Mouse (Mus musculus): ENCODE results near the gene Hoxa3. TPM values are rescaled to one million over a fixed set of nuclear protein-coding genes. Genes with fewer than 3 reads are reported as not detected.

Gene Hoxa3
- total RNA-seq, 2 experiments from 2014 or later, result 1.2 TPM

GRCm38 (mm10) chr6:52221993-52222685, 9.0 kb upstream of the Hoxa3 start:
- intact Hi-C loops (cut with DNase I), result loop anchor here (2.0 to 10.0 kb wide), 3 partner anchors 350 to 837 kb away; no protein-coding TSS in a partner anchor
- no peak for DNase-seq

DNA sequence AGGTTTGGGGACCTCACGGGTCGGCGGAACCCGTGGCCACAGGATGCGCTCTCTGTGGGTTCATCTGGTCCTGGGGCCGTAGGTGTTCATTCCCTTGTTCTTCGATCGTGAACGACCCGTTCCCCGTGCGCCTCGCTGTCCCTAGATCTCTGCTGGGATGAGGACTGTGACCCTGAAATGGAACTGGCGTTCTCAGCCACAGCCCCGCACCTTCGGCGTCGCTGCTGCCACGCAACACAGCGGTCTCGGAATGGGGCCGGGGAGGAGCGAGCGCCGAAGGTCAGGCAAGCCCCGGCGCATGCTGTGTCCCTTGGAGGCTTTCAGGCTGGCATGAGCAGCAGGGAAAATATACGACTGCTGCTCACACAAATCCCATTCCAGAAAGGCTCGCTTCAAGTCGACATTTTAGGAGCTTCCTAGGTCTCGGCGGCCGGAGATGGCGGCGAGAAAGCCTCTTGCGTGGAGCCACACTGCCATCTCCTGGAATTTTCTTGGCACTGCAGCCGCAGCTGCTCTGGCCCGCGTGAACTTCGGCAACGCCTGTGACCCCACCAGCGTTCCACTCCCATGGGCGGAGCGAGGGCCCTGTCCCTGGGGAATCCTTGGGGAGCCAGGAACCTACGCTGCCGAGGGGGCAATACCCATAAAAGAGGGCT, 8.3 kb upstream of the Hoxa3 start, which contains the start of gene Hoxa7:
Gene Hoxa7 (minus strand): TSS at position 518 of the 656 bp plus-strand sequence.
- intact Hi-C loops (cut with DNase I), result loop anchor here (2.0 to 10.0 kb wide), 3 partner anchors 349 to 837 kb away; no protein-coding TSS in a partner anchor
- DNase-seq, result peak; percentile 83 to 92

GRCm38 (mm10) chr6:52220865-52221310, 7.8 kb upstream of the Hoxa3 start:
- intact Hi-C loops (cut with DNase I), result loop anchor here (2.0 to 10.0 kb wide), 3 partner anchors 349 to 836 kb away; no protein-coding TSS in a partner anchor
- no peak for DNase-seq

GRCm38 (mm10) chr6:52220003-52220864, 7.1 kb upstream of the Hoxa3 start:
- intact Hi-C loops (cut with DNase I), result loop anchor here (2.0 to 10.0 kb wide), 3 partner anchors 348 to 835 kb away; no protein-coding TSS in a partner anchor
- no peak for DNase-seq

- DNase-seq, result no peak
These were observed 6.3 kb upstream of the Hoxa3 start for GRCm38 (mm10) chr6:52219234-52219942.

DNA sequence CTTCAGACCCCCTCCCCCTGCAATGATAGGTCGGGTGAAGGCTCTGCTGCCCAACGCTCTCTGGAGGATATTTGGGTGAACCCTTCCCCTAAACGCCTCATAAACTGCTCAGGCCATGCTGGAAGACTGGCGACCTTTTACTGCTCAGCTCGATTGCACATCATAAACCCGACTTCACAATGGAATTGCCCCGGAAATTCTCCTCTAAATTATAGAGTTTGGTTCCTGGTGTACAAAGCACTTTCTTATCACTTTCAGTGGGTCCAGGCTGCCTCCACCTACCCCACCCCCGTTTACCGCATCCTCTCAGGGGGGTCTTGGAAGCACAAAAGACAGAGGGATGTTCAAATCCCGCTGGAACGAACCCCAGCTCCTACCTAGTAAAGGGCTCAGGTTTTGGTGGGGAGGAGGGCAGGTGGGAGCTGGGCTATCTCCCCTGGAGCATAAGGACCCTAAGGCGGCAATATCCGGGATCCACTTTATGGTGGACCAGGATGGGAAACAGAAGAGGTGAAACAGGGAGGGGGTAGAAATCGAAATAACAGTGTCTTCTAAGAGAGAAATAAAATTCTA, 5.6 kb upstream of the Hoxa3 start:
- intact Hi-C loops (cut with DNase I), result no loop called here

More at GRCm38 (mm10) chr6:52219234-52219942, 6.3 kb upstream of the Hoxa3 start:
- intact Hi-C loops (cut with DNase I), result no loop called here

GRCm38 (mm10) chr6:52217895-52218642, 4.9 kb upstream of the Hoxa3 start:
- intact Hi-C loops (cut with DNase I), result no loop called here
- no peak for DNase-seq

More for the DNA sequence above, 5.6 kb upstream of the Hoxa3 start:
- DNase-seq, result no peak

DNA sequence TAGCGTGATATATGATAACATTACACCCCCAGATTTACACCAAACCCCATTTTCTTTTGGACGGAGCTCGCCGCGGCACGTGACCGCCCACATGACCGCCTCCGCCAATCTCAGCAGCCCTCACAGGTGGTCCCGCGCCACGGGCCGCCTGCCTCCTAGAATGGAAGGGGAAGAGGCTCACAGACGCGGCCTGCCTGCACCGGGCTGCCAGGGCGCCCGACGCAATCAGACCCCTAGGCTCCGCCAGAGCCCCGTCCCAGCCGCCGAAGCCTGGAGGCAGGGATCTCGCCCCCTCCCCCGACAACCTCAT, 4.3 kb upstream of the Hoxa3 start:
- DNase-seq, result no peak
- intact Hi-C loops (cut with DNase I), result no loop called here

- no peak for DNase-seq
- intact Hi-C loops (cut with DNase I), result no loop called here
These were observed 3.7 kb upstream of the Hoxa3 start for GRCm38 (mm10) chr6:52216691-52217458.

GRCm38 (mm10) chr6:52215771-52216535, 2.8 kb upstream of the Hoxa3 start:
- intact Hi-C loops (cut with DNase I), result no loop called here
- no peak for DNase-seq

GRCm38 (mm10) chr6:52215070-52215469, 1.9 kb upstream of the Hoxa3 start:
- no peak for DNase-seq
- intact Hi-C loops (cut with DNase I), result no loop called here

DNA sequence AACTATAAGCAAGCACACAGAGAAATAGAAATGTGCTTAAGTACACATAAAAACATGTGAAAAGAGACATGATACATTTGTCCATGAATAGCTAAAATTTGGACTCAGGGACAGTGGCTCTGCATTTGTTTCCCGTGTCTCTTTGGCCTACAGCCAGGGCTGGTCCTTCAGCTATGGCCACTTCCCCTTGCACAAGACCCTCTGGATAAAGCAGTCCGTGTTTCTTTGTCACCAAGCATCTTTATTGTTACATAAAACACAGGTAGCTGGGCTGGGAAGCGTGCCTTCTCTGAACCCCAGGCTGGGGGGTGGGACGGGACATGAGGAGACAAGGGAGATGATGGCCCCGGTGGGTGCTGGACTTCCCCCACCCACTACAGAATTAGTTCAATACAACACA, 1.1 kb upstream of the Hoxa3 start:
- intact Hi-C loops (cut with DNase I), result no loop called here
- no peak for DNase-seq

- intact Hi-C loops (cut with DNase I), result no loop called here
- DNase-seq, result peak in 1 of 2 experiments; percentile 4
These were observed 499 bp downstream of the Hoxa3 start for GRCm38 (mm10) chr6:52212556-52213118.

DNA sequence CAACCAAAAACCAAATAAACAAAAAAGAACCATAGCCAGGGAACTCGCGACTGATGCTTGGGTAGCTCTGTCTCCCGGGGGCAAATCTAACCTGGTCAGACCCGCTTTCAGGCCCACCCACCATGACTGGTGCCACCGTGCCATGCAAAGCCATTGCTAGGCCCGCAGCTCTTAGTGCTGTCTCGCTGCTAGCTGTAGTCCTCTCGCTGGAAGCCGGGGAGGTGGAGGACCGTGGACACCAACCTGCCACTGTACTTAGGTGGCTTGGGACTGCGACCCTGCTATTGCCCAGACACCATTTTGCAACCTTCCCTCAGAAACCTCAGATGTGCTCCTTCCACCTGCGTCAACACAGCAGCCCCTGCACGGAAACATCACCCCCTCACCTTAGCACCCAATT, 1.2 kb downstream of the Hoxa3 start:
- DNase-seq, result peak in 1 of 2 experiments; percentile 6
- intact Hi-C loops (cut with DNase I), result no loop called here

- peak; percentile 79 to 87 for DNase-seq
- intact Hi-C loops (cut with DNase I), result no loop called here
These were observed 1.8 kb downstream of the Hoxa3 start for GRCm38 (mm10) chr6:52211170-52211935.

- no peak for DNase-seq
- intact Hi-C loops (cut with DNase I), result no loop called here
These were observed 3.5 kb downstream of the Hoxa3 start for GRCm38 (mm10) chr6:52209685-52210046.
